Mouse (Mus musculus) layer of hippocampus, postnatal 36 days (tissue): ENCODE results near the gene Olfr358. TPM values are rescaled to one million over a fixed set of nuclear protein-coding genes. Genes with fewer than 3 reads are reported as not detected.

ENCODE experiments used
- DNase-seq, 2 experiments: peaks; one replicate each; pipeline ENCODE4 v3.0.0; 2022
- total RNA-seq, 2 experiments: library from RNA; stranded (reverse); gene quantifications; 2 replicates each; pipeline ENCODE4 v1.2.3; 2021

Olfr358 gene
- total RNA-seq, result not detected

DNA sequence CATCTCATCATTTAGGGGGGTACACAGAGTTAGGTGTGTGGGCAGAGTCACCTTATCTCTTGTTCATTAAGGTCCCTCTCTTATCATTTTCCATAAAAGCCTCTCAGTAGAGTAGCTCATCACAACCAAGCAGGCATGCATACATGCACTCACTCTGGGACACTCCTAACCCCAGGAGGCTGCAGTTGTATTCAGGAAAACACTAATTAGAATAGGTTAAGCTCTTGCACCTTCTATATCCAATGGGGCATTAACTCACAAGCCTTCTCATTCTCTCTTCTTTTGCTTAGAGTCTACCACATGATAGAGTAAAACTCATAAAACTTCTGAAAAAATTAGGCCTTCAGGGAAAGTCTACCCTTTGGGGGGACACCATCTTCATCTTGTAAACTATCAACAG lies at the start of gene Olfr358:
TSS of gene Olfr358 (minus strand) at position 101 of the 400 bp plus-strand sequence.
- DNase-seq, result no peak

DNA sequence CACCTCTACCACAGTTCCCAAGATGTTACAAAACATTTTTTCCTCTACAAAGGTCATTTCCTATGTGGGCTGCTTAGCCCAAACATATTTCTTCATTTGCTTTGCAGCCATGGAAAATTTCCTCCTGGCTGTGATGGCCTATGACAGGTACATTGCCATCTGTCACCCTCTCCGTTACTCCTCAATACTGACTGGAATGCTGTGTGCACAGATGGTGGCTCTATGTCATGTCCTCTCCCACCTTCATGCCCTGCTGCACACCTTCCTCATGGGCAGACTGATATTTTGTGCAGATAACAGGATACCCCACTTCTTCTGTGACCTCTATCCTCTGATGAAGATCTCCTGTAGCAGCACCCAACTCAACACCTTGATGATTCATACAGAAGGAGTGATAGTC lies 12.1 kb downstream of the Olfr358 start:
- DNase-seq, result no peak

DNA sequence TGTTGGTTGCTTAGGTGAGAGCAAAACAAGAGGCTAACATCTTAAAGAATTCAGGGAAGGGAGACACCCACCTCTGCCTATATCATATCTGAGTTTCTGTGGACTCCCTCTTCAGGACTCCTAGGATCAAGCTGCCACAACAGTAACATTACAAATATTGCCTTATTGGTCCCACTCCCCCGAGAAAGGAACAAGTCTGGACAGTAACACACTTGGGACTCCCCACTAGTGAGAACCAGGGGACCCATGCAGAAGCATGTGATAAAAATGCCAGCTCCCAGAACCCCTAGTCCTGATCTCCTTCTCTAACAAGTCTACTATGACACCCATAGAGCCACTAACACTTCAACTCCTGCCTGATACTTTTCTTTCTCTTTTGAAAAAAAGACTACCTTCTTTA lies 15.6 kb downstream of the Olfr358 start, which contains the start of gene Olfr357:
TSS of gene Olfr357 (plus strand) at position 301 of the 400 bp plus-strand sequence.
- no peak for DNase-seq

Other genes with a start within 250 kb of the Olfr358 start
- not detected for gene Olfr348, start 225.1 kb downstream of the Olfr358 start, total RNA-seq
- not detected for gene Olfr50, start 218.8 kb downstream of the Olfr358 start, total RNA-seq
- not detected for gene Olfr3, start 192.3 kb downstream of the Olfr358 start, total RNA-seq
- not detected for gene Olfr350, start 163.0 kb downstream of the Olfr358 start, total RNA-seq
- gene Olfr351, start 146.7 kb downstream of the Olfr358 start, total RNA-seq, result not detected
- not detected for gene Olfr352, start 140.9 kb downstream of the Olfr358 start, total RNA-seq
- not detected for gene Olfr353, start 116.4 kb downstream of the Olfr358 start, total RNA-seq
- gene Olfr354, start 103.7 kb downstream of the Olfr358 start, total RNA-seq, result not detected
- not detected for gene Olfr355, start 80.4 kb downstream of the Olfr358 start, total RNA-seq
- gene Olfr356, start 72.2 kb downstream of the Olfr358 start, total RNA-seq, result not detected
- not detected for gene Olfr357, start 15.5 kb downstream of the Olfr358 start, total RNA-seq
- gene Olfr360, start 56.4 kb upstream of the Olfr358 start, total RNA-seq, result not detected
- not detected for gene Olfr361, start 80.0 kb upstream of the Olfr358 start, total RNA-seq
- not detected for gene Olfr362, start 108.6 kb upstream of the Olfr358 start, total RNA-seq
- gene Olfr364-ps1, start 130.0 kb upstream of the Olfr358 start, total RNA-seq, result not detected
- gene Olfr365, start 178.9 kb upstream of the Olfr358 start, total RNA-seq, result not detected
- not detected for gene Olfr366, start 202.2 kb upstream of the Olfr358 start, total RNA-seq